8 mouse cellular contexts compared by ENCODE assay signal in the genomic region with DNA sequence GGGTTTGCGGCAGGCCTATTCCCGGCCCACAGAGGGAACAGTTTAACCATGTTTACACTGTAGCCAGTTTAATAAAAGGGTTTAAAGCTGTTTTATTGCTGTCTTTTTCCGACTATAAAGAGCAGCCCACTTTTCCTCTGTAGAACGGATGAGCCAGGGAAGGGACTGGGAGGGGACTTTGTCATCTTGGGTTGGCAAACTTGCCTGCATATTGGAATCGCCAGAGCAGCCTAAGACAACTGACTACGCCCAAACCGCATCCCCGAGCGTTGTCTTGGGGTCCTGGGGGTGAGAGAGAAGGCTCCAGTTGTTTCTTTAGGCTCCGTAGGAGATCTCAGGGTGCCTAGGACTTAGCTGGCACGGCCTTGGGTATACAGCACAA. TPM values are rescaled to one million over a fixed set of nuclear protein-coding genes. Genes with fewer than 3 reads are reported as not detected.
DNase-seq lines count a peak whose midpoint lies in the region; ATAC-seq and TF ChIP-seq lines count a peak whose summit lies in the region.

No protein-coding gene starts in this region.

- H3K36me3 ChIP-seq in thymus, adult 2 months (ENCODE audit: control insufficient read depth, insufficient read depth, low read length): 0 out of 2 replicates have a peak, but pooled peaks cover 3% of the 10 kb centered on the region
- peaks cover 20% of the 10 kb centered on the region for H3K36me3 ChIP-seq in intestine, embryonic 15.5 days
- H3K36me3 ChIP-seq in midbrain, postnatal 0 days (ENCODE audit: insufficient read depth, low read length): peaks cover 26% of the 10 kb centered on the region

- TF ChIP-seq CTCF in thymus, adult 2 months (IDR thresholded peaks at IDR 0.05; ENCODE audit: borderline replicate concordance, control insufficient read depth, extremely low read depth, insufficient read depth, low read length, poor library complexity): no peak
- no peak for TF ChIP-seq CTCF in midbrain, postnatal 0 days (IDR thresholded peaks at IDR 0.05)

- H3K27ac ChIP-seq in thymus, adult 2 months (ENCODE audit: control insufficient read depth, insufficient read depth, low read length): no peak overlapping the region
- H3K27ac ChIP-seq in intestine, embryonic 15.5 days: peak overlapping the region; percentile 99
- peak overlapping the region; percentile 91 for H3K27ac ChIP-seq in midbrain, postnatal 0 days (ENCODE audit: low read depth, low read length)

- peak; percentile 17 for DNase-seq in embryo, embryonic 10 days (ENCODE audit: low spot score)
- no peak for DNase-seq in embryo, embryonic 11 days
- peak; percentile 25 for DNase-seq in thymus, adult 2 months
- DNase-seq in thymus, adult 18-20 months: no peak
- DNase-seq in midbrain, postnatal 0 days (ENCODE audit: low spot score): no peak
- no peak for DNase-seq in gastrocnemius, postnatal 4 days (ENCODE audit: low spot score in 2 of 2)
- DNase-seq in cerebellum, postnatal 25 days: no peak

- H3K9me3 ChIP-seq in intestine, embryonic 15.5 days: no peaks in the 10 kb centered on the region
- no peaks in the 10 kb centered on the region for H3K9me3 ChIP-seq in midbrain, postnatal 0 days (ENCODE audit: low read length)

- peaks cover 11% of the 10 kb centered on the region for H3K4me1 ChIP-seq in thymus, adult 2 months (replicated peaks; ENCODE audit: control insufficient read depth, insufficient read depth, low read length)
- peaks cover 15% of the 10 kb centered on the region for H3K4me1 ChIP-seq in intestine, embryonic 15.5 days (replicated peaks)
- peaks cover 8% of the 10 kb centered on the region; the same call in 1 of the 2 replicates for H3K4me1 ChIP-seq in midbrain, postnatal 0 days (ENCODE audit: insufficient read depth, low read length)

- H3K4me2 ChIP-seq in intestine, embryonic 15.5 days (replicated peaks): peak overlapping the region; percentile 78
- peak overlapping the region; percentile 81 for H3K4me2 ChIP-seq in midbrain, postnatal 0 days (ENCODE audit: low read depth, low read length, poor library complexity, severe bottlenecking)

- no peak for ATAC-seq in intestine, embryonic 15.5 days
- ATAC-seq in midbrain, postnatal 0 days (ENCODE audit: low FRiP score): no peak

- TF ChIP-seq POLR2A in thymus, adult 2 months (IDR thresholded peaks at IDR 0.05; ENCODE audit: control insufficient read depth, extremely low read depth, insufficient read depth, low read length, poor library complexity): no peak

- under 1% methylated on average over 11 of the region's 11 CpGs for WGBS in thymus, adult 2 months
- WGBS in intestine, embryonic 15.5 days: under 1% methylated on average over 11 of the region's 11 CpGs
- WGBS in midbrain, postnatal 0 days: under 1% methylated on average over 11 of the region's 11 CpGs

- H3K9ac ChIP-seq in intestine, embryonic 15.5 days: peak overlapping the region; percentile 96
- peak overlapping the region; percentile 96 for H3K9ac ChIP-seq in midbrain, postnatal 0 days (replicated peaks; ENCODE audit: low read length, poor library complexity, severe bottlenecking)

- peak overlapping the region; percentile 100 for H3K4me3 ChIP-seq in thymus, adult 2 months (ENCODE audit: control insufficient read depth, insufficient read depth, low read length)
- H3K4me3 ChIP-seq in intestine, embryonic 15.5 days (replicated peaks): peak overlapping the region; percentile 98
- H3K4me3 ChIP-seq in midbrain, postnatal 0 days (ENCODE audit: low read depth, low read length): peak overlapping the region; percentile 94

- no peaks in the 10 kb centered on the region for H3K27me3 ChIP-seq in thymus, adult 2 months (ENCODE audit: control insufficient read depth, insufficient read depth, low read length)
- H3K27me3 ChIP-seq in intestine, embryonic 15.5 days (replicated peaks): no peaks in the 10 kb centered on the region
- H3K27me3 ChIP-seq in midbrain, postnatal 0 days (ENCODE audit: insufficient read depth, low read length): no peaks in the 10 kb centered on the region

RNA-seq across cellular contexts. Expression of gene Zfp282, which starts 1.1 kb away (rescaled TPM):
- polyA plus RNA-seq in thymus, adult 2 months (2012; rRNA removed): 13.8 and 15.0 TPM in 2 replicates
- polyA plus RNA-seq in intestine, embryonic 15.5 days (2015; fragmentation: Nextera tagmentation; extraction: Ambion mirVana): 12.0 and 12.1 TPM in 2 replicates
- 42.9 and 50.3 TPM in 2 replicates for total RNA-seq in midbrain, postnatal 0 days (2014; rRNA removed)
- polyA plus RNA-seq in midbrain, postnatal 0 days (2015; fragmentation: Nextera tagmentation; extraction: Ambion mirVana): 15.9 and 17.2 TPM in 2 replicates
- 10 to 100 TPM; 14.2 to 15.2 TPM for total RNA-seq in gastrocnemius, postnatal 4 days (2021)

RNA-seq across cellular contexts. Expression of gene Zfp212, which starts 42.2 kb away (rescaled TPM):
- 25.3 and 26.4 TPM in 2 replicates for polyA plus RNA-seq in thymus, adult 2 months (2012; rRNA removed)
- 11.8 and 12.4 TPM in 2 replicates for polyA plus RNA-seq in intestine, embryonic 15.5 days (2015; fragmentation: Nextera tagmentation; extraction: Ambion mirVana)
- total RNA-seq in midbrain, postnatal 0 days (2014; rRNA removed): 13.4 and 15.9 TPM in 2 replicates
- 19.0 and 21.8 TPM in 2 replicates for polyA plus RNA-seq in midbrain, postnatal 0 days (2015; fragmentation: Nextera tagmentation; extraction: Ambion mirVana)
- total RNA-seq in gastrocnemius, postnatal 4 days (2021): 10 to 100 TPM; 13.0 to 14.5 TPM

RNA-seq across cellular contexts. Expression of gene Zfp398, which starts 42.7 kb away (rescaled TPM):
- polyA plus RNA-seq in thymus, adult 2 months (2012; rRNA removed): 26.5 and 32.0 TPM in 2 replicates
- polyA plus RNA-seq in intestine, embryonic 15.5 days (2015; fragmentation: Nextera tagmentation; extraction: Ambion mirVana): 6.8 and 8.2 TPM in 2 replicates
- 30.6 and 32.1 TPM in 2 replicates for total RNA-seq in midbrain, postnatal 0 days (2014; rRNA removed)
- 11.9 and 14.3 TPM in 2 replicates for polyA plus RNA-seq in midbrain, postnatal 0 days (2015; fragmentation: Nextera tagmentation; extraction: Ambion mirVana)
- total RNA-seq in gastrocnemius, postnatal 4 days (2021): 1 to 10 TPM; 7.5 to 8.8 TPM

RNA-seq across cellular contexts. Expression of gene Zfp786, which starts 47.5 kb away (rescaled TPM):
- polyA plus RNA-seq in thymus, adult 2 months (2012; rRNA removed): 0.24 and 0.31 TPM in 2 replicates
- 2.3 and 2.4 TPM in 2 replicates for polyA plus RNA-seq in intestine, embryonic 15.5 days (2015; fragmentation: Nextera tagmentation; extraction: Ambion mirVana)
- 16.8 and 18.1 TPM in 2 replicates for total RNA-seq in midbrain, postnatal 0 days (2014; rRNA removed)
- polyA plus RNA-seq in midbrain, postnatal 0 days (2015; fragmentation: Nextera tagmentation; extraction: Ambion mirVana): 6.5 and 7.7 TPM in 2 replicates
- 1 to 10 TPM; 1.0 to 1.3 TPM for total RNA-seq in gastrocnemius, postnatal 4 days (2021)

Comparison
In these comparisons a context has a peak if more than half of its experiments do, and no peak if none do; other contexts are left out.
1. DNase-seq: peak in embryo, embryonic 10 days (single experiment) and thymus, adult 2 months (single experiment); none in embryo, embryonic 11 days (single experiment), thymus, adult 18-20 months (0 of 2), midbrain, postnatal 0 days (single experiment), gastrocnemius, postnatal 4 days (0 of 2) and cerebellum, postnatal 25 days (0 of 2).
2. Peak in every context shown above with its lines, with median percentiles within 50 percentile points of each other: H3K4me3 ChIP-seq.